Mouse (Mus musculus) lung, embryonic 15.5 days (tissue): ENCODE results near the gene Vac14. TPM values are rescaled to one million over a fixed set of nuclear protein-coding genes. Genes with fewer than 3 reads are reported as not detected.
"Not testable (repeated sequence)": the region's sequence is repeated elsewhere in the genome, so short reads cannot be mapped to it uniquely, and the experiment has no call there.

Experiments
- ATAC-seq: fragments of 200-750 bp; cut with Nextera tagmentation; 2 replicates; pipeline ENCODE4 v1.8.0; 2017; ENCODE audit warnings: moderate number of reproducible peaks, borderline replicate concordance; ENCODE audit not compliant: low FRiP score, low TSS enrichment; ENCODE audit errors: extremely low read depth
- H3K27ac ChIP-seq: fragments of 300-500 bp; sonication (generic); 2 replicates; pipeline ENCODE4 v1.5.1; 2015; ENCODE audit warnings: moderate library complexity, mild to moderate bottlenecking, inconsistent platforms
- H3K27me3 ChIP-seq: fragments of 300-500 bp; sonication (generic); 2 replicates; pipeline ENCODE4 v1.6.1; 2015; ENCODE audit warnings: inconsistent platforms
- H3K36me3 ChIP-seq: fragments of 300-500 bp; sonication (generic); 2 replicates; pipeline ENCODE4 v1.6.1; 2015; ENCODE audit warnings: inconsistent platforms
- H3K4me1 ChIP-seq: fragments of 300-500 bp; sonication (generic); 2 replicates; pipeline ENCODE4 v1.6.1; 2015; ENCODE audit warnings: inconsistent platforms
- H3K4me2 ChIP-seq: fragments of 300-500 bp; sonication (generic); 2 replicates; pipeline ENCODE4 v1.6.1; 2015; ENCODE audit warnings: inconsistent platforms, mild to moderate bottlenecking, moderate library complexity
- H3K4me3 ChIP-seq: fragments of 300-500 bp; sonication (generic); 2 replicates; pipeline ENCODE4 v1.5.1; 2015; ENCODE audit warnings: mild to moderate bottlenecking, inconsistent platforms
- H3K9ac ChIP-seq: fragments of 300-500 bp; sonication (generic); 2 replicates; pipeline ENCODE4 v1.6.1; 2015; ENCODE audit warnings: inconsistent platforms
- H3K9me3 ChIP-seq: fragments of 300-500 bp; sonication (generic); 2 replicates; pipeline ENCODE4 v1.6.1; 2016; ENCODE audit warnings: inconsistent platforms
- WGBS: fragments of 180-500 bp; shearing (Covaris S2); methylation state at CpG from one replicate; pipeline ENCODE4 v1.1.7; 2015; 5-methylcytosine and 5-hydroxymethylcytosine counted together
- polyA plus RNA-seq: library from polyadenylated mRNA; unstranded; fragments of >200 nt; fragmentation: Nextera tagmentation; extraction: Ambion mirVana; gene quantifications from 2 replicates; pipeline ENCODE4 v1.2.1, GENCODE M21; 2015

Gene Vac14
- polyA plus RNA-seq, 1 experiment from 2014 or later, result 18.2 TPM

DNA sequence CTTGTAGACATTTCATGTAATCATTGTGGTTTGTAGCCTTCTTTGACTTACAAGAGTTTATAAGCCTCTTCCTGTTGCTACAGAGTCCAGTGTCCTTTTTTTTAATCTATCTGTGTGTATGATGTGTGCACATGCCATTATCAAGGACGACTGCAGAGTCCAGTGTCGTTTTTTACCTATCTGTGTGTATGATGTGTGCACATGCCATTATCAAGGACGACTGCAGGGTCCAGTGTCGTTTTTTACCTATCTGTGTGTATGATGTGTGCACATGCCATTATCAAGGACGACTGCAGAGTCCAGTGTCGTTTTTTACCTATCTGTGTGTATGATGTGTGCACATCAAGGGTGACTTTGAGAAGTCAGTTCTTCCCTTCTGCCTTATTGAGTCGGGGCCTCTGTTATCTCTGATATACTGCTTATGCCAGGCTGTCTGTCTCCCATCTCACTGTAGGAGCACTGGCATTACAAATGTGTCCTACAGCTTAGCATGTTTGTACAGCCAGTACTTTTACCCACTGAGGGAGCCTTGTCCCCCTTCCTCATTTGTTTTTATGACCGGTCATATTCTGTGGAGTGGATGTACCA lies 49.3 kb downstream of the Vac14 start:
- not testable (repeated sequence) for H3K9ac ChIP-seq, H3K27ac ChIP-seq, ATAC-seq, H3K27me3 ChIP-seq, H3K4me3 ChIP-seq, H3K9me3 ChIP-seq, H3K36me3 ChIP-seq, H3K4me2 ChIP-seq
- H3K4me1 ChIP-seq, result peaks cover 36% of the 10 kb centered on the region
- 68% methylated on average over 8 of the region's 8 CpGs for WGBS

DNA sequence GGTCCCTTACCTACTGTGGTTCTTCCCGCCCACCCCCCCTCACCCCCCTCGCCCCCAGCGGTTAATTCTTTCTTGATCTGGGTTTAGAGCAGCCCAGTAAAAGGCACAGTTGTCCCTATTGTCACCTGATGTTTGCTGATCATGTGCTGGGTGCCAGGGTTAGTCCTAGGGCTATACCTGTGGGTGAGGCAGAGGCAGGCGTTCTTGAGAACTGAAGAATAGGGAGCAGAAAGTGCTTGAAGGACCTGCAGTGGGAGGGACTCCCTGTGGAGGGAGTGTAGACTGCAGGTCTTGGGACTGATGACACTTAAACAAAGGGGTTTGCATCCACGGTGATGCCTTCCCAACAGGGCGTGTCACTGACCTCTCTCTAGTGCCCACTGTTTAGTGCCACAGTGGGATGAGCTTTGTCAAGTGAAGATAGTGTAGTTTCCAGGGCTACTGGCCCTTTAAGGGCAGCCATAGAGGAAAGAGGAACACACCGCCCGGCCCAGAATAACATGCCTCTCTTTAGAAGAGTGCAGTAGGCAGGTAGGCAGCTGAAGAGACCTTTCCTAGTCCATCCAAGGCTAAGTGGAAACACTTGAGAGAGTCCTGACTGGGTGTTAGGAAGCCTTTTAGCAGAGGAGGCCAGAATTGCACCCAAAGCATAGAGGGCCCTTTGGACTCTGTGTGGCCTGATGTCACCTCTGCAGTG lies 51.7 kb downstream of the Vac14 start:
- H3K4me3 ChIP-seq, result no peak overlapping the region
- no peak for ATAC-seq
- H3K4me2 ChIP-seq, result no peak overlapping the region
- no peaks in the 10 kb centered on the region for H3K9me3 ChIP-seq
- peaks cover 40% of the 10 kb centered on the region for H3K4me1 ChIP-seq
- H3K9ac ChIP-seq, result no peak overlapping the region
- 54% methylated on average over 8 of the region's 8 CpGs for WGBS
- peaks cover 7% of the 10 kb centered on the region; the same call in 1 of the 2 replicates for H3K36me3 ChIP-seq
- peak overlapping the region; percentile 78 for H3K27ac ChIP-seq
- no peaks in the 10 kb centered on the region for H3K27me3 ChIP-seq

DNA sequence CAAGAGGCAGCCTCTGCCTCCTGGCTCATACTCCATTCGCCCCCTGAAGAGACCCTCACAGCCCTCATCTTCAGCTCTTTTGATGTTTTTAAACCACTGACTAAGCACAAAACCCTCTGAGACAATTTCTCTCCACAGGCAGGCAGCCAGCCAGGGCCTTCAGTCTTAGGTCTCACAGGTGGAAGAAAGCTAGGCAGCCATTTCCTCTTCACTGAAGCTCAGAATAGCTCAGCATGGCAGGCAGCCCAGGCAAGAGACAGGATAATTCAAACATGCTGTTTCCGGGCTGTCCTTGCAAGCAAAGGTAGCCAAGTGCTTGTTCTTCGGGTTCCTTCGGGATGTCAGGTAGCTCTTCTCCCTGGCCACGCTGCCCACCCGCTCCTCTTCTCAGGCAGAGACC lies 52.9 kb downstream of the Vac14 start:
- H3K4me3 ChIP-seq, result no peak overlapping the region
- 76% methylated on average over 6 of the region's 6 CpGs for WGBS
- no peak overlapping the region for H3K9ac ChIP-seq
- no peaks in the 10 kb centered on the region for H3K9me3 ChIP-seq
- H3K4me1 ChIP-seq, result peaks cover 45% of the 10 kb centered on the region
- ATAC-seq, result no peak
- H3K36me3 ChIP-seq, result peaks cover 7% of the 10 kb centered on the region; the same call in 1 of the 2 replicates
- H3K27ac ChIP-seq, result peak overlapping the region; percentile 78
- no peaks in the 10 kb centered on the region for H3K27me3 ChIP-seq
- H3K4me2 ChIP-seq, result 0 out of 2 replicates have a peak overlapping the region, but pooled peaks have one; percentile 7

DNA sequence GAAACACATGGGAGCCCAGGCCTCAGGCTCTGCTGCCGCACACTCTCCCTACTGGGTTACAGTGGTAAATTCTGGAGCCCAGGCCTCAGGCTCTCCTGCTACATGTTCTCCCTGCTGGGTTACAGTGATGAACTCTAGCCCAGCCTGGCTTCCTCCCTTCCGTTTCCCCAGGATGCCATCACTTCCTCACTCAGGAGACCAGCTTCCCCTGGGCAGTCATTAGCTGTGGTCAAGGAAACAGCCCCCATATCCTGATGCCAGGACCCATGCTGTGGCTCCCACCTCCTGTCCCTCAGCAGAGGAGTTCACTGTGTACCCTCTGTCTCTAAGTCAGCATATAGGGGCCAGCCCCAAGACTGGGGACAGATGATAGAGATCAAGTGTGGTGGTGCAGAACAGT lies 53.7 kb downstream of the Vac14 start:
- no peak overlapping the region for H3K4me2 ChIP-seq

DNA sequence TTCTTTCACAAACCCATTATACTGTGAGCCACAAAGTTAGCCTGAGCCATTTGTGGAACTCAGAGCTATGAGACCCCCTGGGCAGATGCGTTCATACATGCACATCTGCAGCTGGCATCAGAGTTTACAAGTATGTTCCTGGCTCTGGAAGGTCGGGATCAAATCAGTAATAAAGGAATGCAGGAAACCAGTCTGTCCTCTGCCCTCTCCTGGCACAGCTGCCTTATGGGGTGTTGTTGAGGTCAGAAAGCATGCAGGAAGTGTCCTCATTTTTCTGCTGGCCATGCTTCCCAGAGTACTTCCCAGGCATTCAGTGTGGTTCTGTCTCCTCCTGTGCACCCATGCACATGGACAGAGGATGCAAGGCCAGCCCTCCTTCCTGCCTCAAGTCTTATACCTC lies 54.8 kb downstream of the Vac14 start:
- H3K27me3 ChIP-seq, result no peaks in the 10 kb centered on the region
- H3K4me1 ChIP-seq, result peaks cover 53% of the 10 kb centered on the region
- peaks cover 7% of the 10 kb centered on the region; the same call in 1 of the 2 replicates for H3K36me3 ChIP-seq
- ATAC-seq, result no peak
- H3K4me3 ChIP-seq, result no peak overlapping the region
- H3K27ac ChIP-seq, result peak overlapping the region; percentile 78
- H3K9ac ChIP-seq, result no peak overlapping the region
- no peaks in the 10 kb centered on the region for H3K9me3 ChIP-seq
- 53% methylated on average over 2 of the region's 2 CpGs for WGBS
- H3K4me2 ChIP-seq, result no peak overlapping the region

More for the DNA sequence above, 53.7 kb downstream of the Vac14 start:
- peaks cover 52% of the 10 kb centered on the region for H3K4me1 ChIP-seq
- ATAC-seq, result no peak
- H3K36me3 ChIP-seq, result peaks cover 7% of the 10 kb centered on the region; the same call in 1 of the 2 replicates
- no peaks in the 10 kb centered on the region for H3K27me3 ChIP-seq
- 69% methylated on average over 2 of the region's 2 CpGs for WGBS
- no peaks in the 10 kb centered on the region for H3K9me3 ChIP-seq
- no peak overlapping the region for H3K4me3 ChIP-seq
- H3K27ac ChIP-seq, result peak overlapping the region; percentile 78
- H3K9ac ChIP-seq, result no peak overlapping the region

DNA sequence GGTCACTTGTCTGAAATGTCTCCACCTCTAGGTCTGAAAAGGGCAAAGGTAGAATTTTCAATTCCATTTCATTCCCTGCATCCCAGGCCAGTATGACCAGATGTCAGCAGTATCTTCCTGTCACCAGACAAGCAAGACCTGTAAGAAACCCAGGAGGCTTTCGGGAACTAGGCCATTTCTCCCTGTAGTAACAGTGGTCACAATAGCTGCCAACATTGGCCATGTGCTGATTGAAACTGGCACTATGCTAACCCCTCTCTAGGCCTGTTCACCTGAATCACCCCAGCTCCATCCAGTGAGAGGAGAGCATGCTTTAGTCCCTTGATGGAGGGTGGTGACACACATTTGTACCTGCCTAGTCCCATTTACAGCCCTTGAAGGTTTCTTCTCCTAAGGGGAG lies 56.2 kb downstream of the Vac14 start:
- H3K27ac ChIP-seq, result no peak overlapping the region

DNA sequence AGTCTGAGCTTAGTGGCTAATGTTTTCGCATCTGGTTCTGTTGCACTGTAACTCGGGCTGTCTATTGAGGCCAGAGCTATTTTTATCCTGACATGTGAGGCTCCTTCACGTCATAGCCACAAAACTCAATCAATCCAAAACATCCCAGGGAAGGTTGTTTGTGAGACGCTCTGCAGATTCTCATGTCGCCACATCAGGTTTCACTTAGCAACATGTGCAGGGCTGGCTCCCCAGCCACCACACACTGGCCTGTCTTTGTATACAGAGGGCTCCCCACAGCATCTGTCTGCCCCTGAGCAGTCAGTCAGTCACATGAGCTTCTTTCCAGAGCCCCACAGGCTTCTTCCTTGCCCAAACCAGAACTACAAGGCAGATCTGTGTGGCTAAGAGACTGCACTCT lies 58.3 kb downstream of the Vac14 start:
- peak overlapping the region; percentile 83 for H3K27ac ChIP-seq

More for the DNA sequence above, 56.2 kb downstream of the Vac14 start:
- H3K4me3 ChIP-seq, result no peak overlapping the region
- WGBS, result 86% methylated on average over 1 of the region's 1 CpGs
- H3K4me2 ChIP-seq, result no peak overlapping the region
- H3K36me3 ChIP-seq, result peaks cover 7% of the 10 kb centered on the region; the same call in 1 of the 2 replicates
- no peak for ATAC-seq
- no peaks in the 10 kb centered on the region for H3K9me3 ChIP-seq
- H3K27me3 ChIP-seq, result no peaks in the 10 kb centered on the region
- H3K4me1 ChIP-seq, result peaks cover 51% of the 10 kb centered on the region
- H3K9ac ChIP-seq, result no peak overlapping the region

DNA sequence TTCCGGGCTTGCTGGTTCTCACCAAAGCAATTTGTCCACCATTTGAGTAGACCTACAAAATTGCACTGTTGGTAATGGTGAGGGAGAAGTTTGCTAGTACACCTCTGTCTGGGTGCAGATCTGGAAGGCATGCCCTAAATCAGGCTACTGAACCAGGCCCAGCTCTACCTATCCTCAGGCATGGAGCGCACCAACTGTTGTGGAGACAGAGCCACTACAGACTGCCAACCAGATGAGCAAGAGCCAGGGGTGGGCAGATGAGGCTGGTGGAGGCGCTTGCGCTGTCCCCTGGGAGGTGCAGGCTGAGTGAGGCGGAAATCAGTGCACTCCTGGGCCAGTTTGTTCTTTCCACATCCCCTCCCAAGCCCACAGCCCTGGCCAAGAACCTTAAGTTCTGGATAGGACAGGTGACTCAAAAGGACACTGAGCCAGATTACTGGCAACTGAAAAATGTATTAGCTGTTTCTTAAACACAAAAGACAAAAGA lies 58.8 kb downstream of the Vac14 start:
- no peak overlapping the region for H3K4me3 ChIP-seq
- peaks cover 33% of the 10 kb centered on the region for H3K4me1 ChIP-seq
- no peaks in the 10 kb centered on the region for H3K27me3 ChIP-seq
- H3K27ac ChIP-seq, result peak overlapping the region; percentile 83
- peaks cover 7% of the 10 kb centered on the region; the same call in 1 of the 2 replicates for H3K36me3 ChIP-seq
- no peak for ATAC-seq
- H3K4me2 ChIP-seq, result no peak overlapping the region
- WGBS, result 81% methylated on average over 5 of the region's 5 CpGs
- H3K9ac ChIP-seq, result no peak overlapping the region
- no peaks in the 10 kb centered on the region for H3K9me3 ChIP-seq

More for the DNA sequence above, 58.3 kb downstream of the Vac14 start:
- H3K4me2 ChIP-seq, result no peak overlapping the region
- peaks cover 33% of the 10 kb centered on the region for H3K4me1 ChIP-seq
- ATAC-seq, result peak; percentile 87; the same call in 1 of the 2 replicates
- H3K9ac ChIP-seq, result no peak overlapping the region
- H3K4me3 ChIP-seq, result no peak overlapping the region
- H3K36me3 ChIP-seq, result peaks cover 7% of the 10 kb centered on the region; the same call in 1 of the 2 replicates
- 53% methylated on average over 5 of the region's 5 CpGs for WGBS
- H3K27me3 ChIP-seq, result no peaks in the 10 kb centered on the region
- no peaks in the 10 kb centered on the region for H3K9me3 ChIP-seq

DNA sequence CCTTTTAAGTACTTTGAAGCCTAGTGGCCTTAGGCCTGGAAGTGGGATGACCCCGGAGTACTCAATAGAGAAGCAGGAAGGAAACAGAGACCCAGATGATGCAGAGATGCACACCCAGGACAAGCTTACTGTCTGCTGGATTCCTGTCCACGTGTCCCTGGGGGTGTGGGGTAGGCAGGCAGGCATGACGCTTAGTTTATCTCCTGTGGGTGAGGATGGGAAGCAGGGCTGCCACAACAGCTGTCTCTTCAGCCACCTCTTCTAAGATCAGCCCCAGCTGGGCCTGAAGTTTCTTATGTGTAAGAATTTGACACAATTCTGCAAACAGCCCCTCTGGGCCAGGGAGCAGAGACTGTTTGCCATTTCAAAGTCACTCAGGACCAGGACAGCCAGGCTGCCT lies 60.6 kb downstream of the Vac14 start:
- no peak overlapping the region for H3K4me2 ChIP-seq
- peaks cover 20% of the 10 kb centered on the region for H3K4me1 ChIP-seq
- H3K27me3 ChIP-seq, result no peaks in the 10 kb centered on the region
- H3K4me3 ChIP-seq, result no peak overlapping the region
- 54% methylated on average over 3 of the region's 3 CpGs for WGBS
- ATAC-seq, result no peak
- H3K36me3 ChIP-seq, result peaks cover 7% of the 10 kb centered on the region; the same call in 1 of the 2 replicates
- no peaks in the 10 kb centered on the region for H3K9me3 ChIP-seq
- no peak overlapping the region for H3K27ac ChIP-seq
- no peak overlapping the region for H3K9ac ChIP-seq

DNA sequence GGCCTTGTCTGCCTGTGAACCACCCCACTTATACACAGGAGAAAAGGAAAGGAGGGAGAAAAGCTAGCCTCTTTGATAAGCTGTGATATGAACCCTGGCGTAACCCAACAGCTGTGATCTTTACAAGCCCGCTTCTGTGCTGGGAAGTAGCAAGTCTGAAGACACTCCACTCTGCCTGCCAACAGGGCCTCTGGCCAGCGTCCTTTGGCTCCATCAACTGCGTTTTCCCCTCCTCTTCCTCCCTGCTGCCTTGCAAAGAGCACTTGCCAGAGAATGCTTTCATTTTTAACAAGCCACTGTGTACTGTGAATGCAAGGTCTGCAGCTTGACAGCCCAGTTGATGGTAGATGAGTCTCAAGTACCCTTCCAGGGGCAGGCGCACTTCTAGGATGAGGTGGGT lies 69.3 kb downstream of the Vac14 start:
- WGBS, result 49% methylated on average over 5 of the region's 5 CpGs
- H3K27ac ChIP-seq, result peak overlapping the region; percentile 82
- no peaks in the 10 kb centered on the region for H3K27me3 ChIP-seq

DNA sequence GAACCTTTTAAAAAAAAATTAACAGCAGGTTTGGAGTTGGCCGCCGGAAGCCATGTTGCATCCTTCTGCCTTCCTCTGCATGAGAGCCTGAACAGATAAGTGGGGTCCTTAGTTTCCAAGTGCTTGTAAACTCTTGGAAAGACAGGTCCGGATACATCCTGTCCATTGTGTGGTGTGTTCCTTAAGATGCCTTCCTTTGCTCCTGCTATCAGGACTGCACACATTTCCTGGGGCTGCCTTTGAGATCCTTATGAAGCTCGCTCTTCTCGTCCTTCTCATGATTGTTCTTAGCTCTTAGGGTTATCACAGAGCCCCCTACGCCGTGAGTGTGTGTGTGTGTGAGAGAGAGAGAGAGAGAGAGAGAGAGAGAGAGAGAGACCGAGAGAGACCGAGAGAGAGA lies 71.6 kb downstream of the Vac14 start:
- no peak overlapping the region for H3K4me2 ChIP-seq

More for the DNA sequence above, 69.3 kb downstream of the Vac14 start:
- Histone ChIP-seq H3K4me1 (peaks cover 28% of the 10 kb centered on the region), H3K36me3 (peaks cover 3% of the 10 kb centered on the region; the same call in 1 of the 2 replicates), H3K4me3 (no peak overlapping the region), H3K9ac (no peak overlapping the region), H3K9me3 (no peaks in the 10 kb centered on the region), H3K4me2 (no peak overlapping the region)
- peak; percentile 90 for ATAC-seq

DNA sequence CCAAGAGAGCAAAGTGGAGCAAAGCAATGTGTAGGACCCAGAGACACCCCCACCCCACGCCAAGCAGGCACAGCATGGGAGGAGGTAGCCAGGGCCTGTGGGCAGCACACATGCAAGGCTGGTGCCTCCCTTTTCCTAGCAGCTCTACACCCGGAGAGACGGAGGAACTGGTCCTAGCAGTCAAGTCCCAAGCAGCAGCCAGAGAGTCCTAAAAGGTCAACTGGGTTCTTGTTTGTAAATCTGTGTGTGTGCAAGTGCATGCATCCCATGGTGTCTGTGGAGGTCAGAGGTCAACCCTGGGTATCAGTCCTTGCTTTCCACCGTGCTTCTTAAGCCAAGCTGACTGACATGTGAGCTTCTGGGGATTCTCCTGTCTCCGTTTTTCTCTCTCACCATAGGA lies 75.8 kb downstream of the Vac14 start:
- Histone ChIP-seq H3K36me3 (no peaks in the 10 kb centered on the region), H3K27me3 (no peaks in the 10 kb centered on the region), H3K27ac (no peak overlapping the region), H3K4me3 (no peak overlapping the region), H3K9me3 (no peaks in the 10 kb centered on the region), H3K4me2 (no peak overlapping the region), H3K4me1 (peaks cover 33% of the 10 kb centered on the region), H3K9ac (no peak overlapping the region)
- no peak for ATAC-seq
- WGBS, result 66% methylated on average over 5 of the region's 5 CpGs

More for the DNA sequence above, 71.6 kb downstream of the Vac14 start:
- H3K9me3 ChIP-seq, result no peaks in the 10 kb centered on the region
- ATAC-seq, result no peak
- H3K4me3 ChIP-seq, result no peak overlapping the region
- H3K27me3 ChIP-seq, result no peaks in the 10 kb centered on the region
- no peak overlapping the region for H3K9ac ChIP-seq
- H3K27ac ChIP-seq, result peak overlapping the region; percentile 79
- peaks cover 37% of the 10 kb centered on the region for H3K4me1 ChIP-seq
- 0 out of 2 replicates have a peak, but pooled peaks cover 3% of the 10 kb centered on the region for H3K36me3 ChIP-seq
- 68% methylated on average over 8 of the region's 9 CpGs for WGBS
